Mouse (Mus musculus) embryonic facial prominence, embryonic 14.5 days (tissue): ENCODE data around the gene Galt. TPM values are rescaled to one million over a fixed set of nuclear protein-coding genes. Genes with fewer than 3 reads are reported as not detected.

Experiments used
- ATAC-seq: fragments of 200-750 bp; cut with Nextera tagmentation; 2 replicates; pipeline ENCODE4 v1.8.0; 2017; ENCODE audit warnings: low read depth, moderate number of reproducible peaks, moderate TSS enrichment
- DNase-seq: peaks from one replicate; pipeline ENCODE4 v3.0.0-alpha.2; 2015; ENCODE audit warnings: low spot score
- H3K27ac ChIP-seq: fragments of 300-500 bp; sonication (generic); replicated peaks from 2 replicates; pipeline ENCODE4 v1.5.1; 2014; ENCODE audit warnings: low read depth, mild to moderate bottlenecking, low read length, moderate library complexity
- H3K27me3 ChIP-seq: fragments of 300-500 bp; sonication (generic); replicated peaks from 2 replicates; pipeline ENCODE4 v1.6.1; 2014; ENCODE audit warnings: low read length; ENCODE audit not compliant: control insufficient read depth, insufficient read depth
- H3K36me3 ChIP-seq: fragments of 300-500 bp; sonication (generic); 2 replicates; pipeline ENCODE4 v1.6.1; 2014; ENCODE audit warnings: low read length, mixed read lengths; ENCODE audit not compliant: control insufficient read depth, insufficient read depth
- H3K4me1 ChIP-seq: fragments of 300-500 bp; sonication (generic); 2 replicates; pipeline ENCODE4 v1.6.1; 2014; ENCODE audit warnings: antibody characterized with exemption, low read length; ENCODE audit not compliant: control insufficient read depth, insufficient read depth
- H3K4me2 ChIP-seq: fragments of 300-500 bp; sonication (generic); 2 replicates; pipeline ENCODE4 v1.6.1; 2014; ENCODE audit warnings: low read depth, mild to moderate bottlenecking, low read length, moderate library complexity, mixed read lengths
- H3K4me3 ChIP-seq: fragments of 300-500 bp; sonication (generic); 2 replicates; pipeline ENCODE4 v1.5.1; 2014; ENCODE audit warnings: low read depth, mild to moderate bottlenecking, low read length
- H3K9ac ChIP-seq: fragments of 300-500 bp; sonication (generic); 2 replicates; pipeline ENCODE4 v1.6.1; 2014; ENCODE audit warnings: low read depth, mild to moderate bottlenecking, low read length, moderate library complexity, mixed read lengths
- H3K9me3 ChIP-seq: fragments of 300-500 bp; sonication (generic); 2 replicates; pipeline ENCODE4 v1.6.1; 2016; ENCODE audit warnings: low read length; ENCODE audit not compliant: control insufficient read depth
- WGBS: fragments of 180-500 bp; shearing (Covaris S2); extraction: QIAGEN DNeasy Blood & Tissue Kit; methylation state at CpG from one replicate; pipeline ENCODE4 v1.1.7; 2014; 5-methylcytosine and 5-hydroxymethylcytosine counted together
- polyA plus RNA-seq: library from polyadenylated mRNA; unstranded; fragments of >200 nt; fragmentation: Nextera tagmentation; extraction: Ambion mirVana; gene quantifications from 2 replicates; pipeline ENCODE4 v1.2.1, GENCODE M21; 2014

Galt gene
- polyA plus RNA-seq, 1 experiment from 2014 or later, result 35.1 TPM

- DNase-seq (peak; percentile 79), ATAC-seq (peak; percentile 68)
- H3K9ac ChIP-seq, result peak within 1 kb of the TSS; percentile 89
- H3K4me3 ChIP-seq, result peak within 1 kb of the TSS; percentile 70
- H3K27ac ChIP-seq, result peak within 1 kb of the TSS; percentile 36
- H3K4me1 ChIP-seq, result peaks cover 17% of the 10 kb centered on the region
- no peaks in the 10 kb centered on the region for H3K9me3 ChIP-seq
- peak within 1 kb of the TSS; percentile 78 for H3K4me2 ChIP-seq
- no peaks in the 10 kb centered on the region for H3K27me3 ChIP-seq
- under 1% methylated on average over 48 of the region's 61 CpGs for WGBS
- H3K36me3 ChIP-seq, result peaks cover 19% of the 10 kb centered on the region; the same call in 1 of the 2 replicates
Measured at GRCm38 (mm10) chr4:41713197-41714067, 41.6 kb upstream of the Galt start, which contains the start of gene Rpp25l. Gene Rpp25l (minus strand): TSS chr4:41713534.

GRCm38 (mm10) chr4:41714276-41714675 lies 40.8 kb upstream of the Galt start:
- 0 out of 2 replicates have a peak, but pooled peaks have one; percentile 20 for ATAC-seq
- peaks cover 17% of the 10 kb centered on the region for H3K4me1 ChIP-seq
- 7% methylated on average over 8 of the region's 8 CpGs for WGBS
- no peak overlapping the region for H3K9ac ChIP-seq
- H3K4me3 ChIP-seq, result peak overlapping the region; percentile 70
- H3K27me3 ChIP-seq, result no peaks in the 10 kb centered on the region
- peak; percentile 86 for DNase-seq
- peaks cover 27% of the 10 kb centered on the region; the same call in 1 of the 2 replicates for H3K36me3 ChIP-seq
- no peak overlapping the region for H3K27ac ChIP-seq
- H3K4me2 ChIP-seq, result peak overlapping the region; percentile 78
- H3K9me3 ChIP-seq, result no peaks in the 10 kb centered on the region

GRCm38 (mm10) chr4:41715082-41715481 lies 39.9 kb upstream of the Galt start:
- peaks cover 17% of the 10 kb centered on the region for H3K4me1 ChIP-seq
- WGBS, result 76% methylated on average over 8 of the region's 8 CpGs
- peaks cover 35% of the 10 kb centered on the region; the same call in 1 of the 2 replicates for H3K36me3 ChIP-seq
- no peaks in the 10 kb centered on the region for H3K27me3 ChIP-seq
- no peak overlapping the region for H3K27ac ChIP-seq
- ATAC-seq, result no peak
- H3K4me2 ChIP-seq, result no peak overlapping the region
- H3K9ac ChIP-seq, result no peak overlapping the region
- H3K4me3 ChIP-seq, result no peak overlapping the region
- no peak for DNase-seq
- H3K9me3 ChIP-seq, result no peaks in the 10 kb centered on the region

GRCm38 (mm10) chr4:41715596-41715995 lies 39.4 kb upstream of the Galt start:
- H3K9ac ChIP-seq, result no peak overlapping the region
- no peak overlapping the region for H3K4me3 ChIP-seq
- DNase-seq, result no peak
- H3K9me3 ChIP-seq, result no peaks in the 10 kb centered on the region
- 84% methylated on average over 5 of the region's 5 CpGs for WGBS
- no peak overlapping the region for H3K4me2 ChIP-seq
- no peaks in the 10 kb centered on the region for H3K27me3 ChIP-seq
- ATAC-seq, result no peak
- peaks cover 17% of the 10 kb centered on the region for H3K4me1 ChIP-seq
- H3K27ac ChIP-seq, result no peak overlapping the region
- peaks cover 33% of the 10 kb centered on the region; the same call in 1 of the 2 replicates for H3K36me3 ChIP-seq

GRCm38 (mm10) chr4:41716834-41717233 lies 38.2 kb upstream of the Galt start:
- ATAC-seq, result no peak
- H3K9ac ChIP-seq, result peak overlapping the region; percentile 17; the same call in 1 of the 2 replicates
- H3K9me3 ChIP-seq, result no peaks in the 10 kb centered on the region
- DNase-seq, result peak; percentile 73
- peaks cover 12% of the 10 kb centered on the region for H3K4me1 ChIP-seq
- H3K36me3 ChIP-seq, result peaks cover 27% of the 10 kb centered on the region; the same call in 1 of the 2 replicates
- no peak overlapping the region for H3K4me3 ChIP-seq
- no peaks in the 10 kb centered on the region for H3K27me3 ChIP-seq
- H3K4me2 ChIP-seq, result no peak overlapping the region
- H3K27ac ChIP-seq, result peak overlapping the region; percentile 25; the same call in 1 of the 2 replicates
- 36% methylated on average over 6 of the region's 6 CpGs for WGBS

- Histone ChIP-seq H3K27ac (no peak within 1 kb of the TSS), H3K4me2 (peak within 1 kb of the TSS; percentile 75), H3K27me3 (peaks cover 42% of the 10 kb centered on the region), H3K4me3 (peak within 1 kb of the TSS; percentile 65), H3K36me3 (peaks cover 21% of the 10 kb centered on the region; the same call in 1 of the 2 replicates), H3K4me1 (peaks cover 7% of the 10 kb centered on the region; the same call in 1 of the 2 replicates), H3K9ac (peak within 1 kb of the TSS; percentile 81), H3K9me3 (no peaks in the 10 kb centered on the region)
- peak; percentile 99 for DNase-seq
- WGBS, result under 1% methylated on average over 27 of the region's 27 CpGs
- peak; percentile 96 for ATAC-seq
Measured at GRCm38 (mm10) chr4:41722918-41723351, 32.1 kb upstream of the Galt start, which contains the start of gene Dctn3. Gene Dctn3 (minus strand): TSS chr4:41723170.

GRCm38 (mm10) chr4:41726826-41727621 lies 28.0 kb upstream of the Galt start:
- Histone ChIP-seq H3K27ac (no peak overlapping the region), H3K9ac (no peak overlapping the region), H3K27me3 (peaks cover 79% of the 10 kb centered on the region), H3K36me3 (no peaks in the 10 kb centered on the region), H3K4me2 (no peak overlapping the region), H3K4me3 (no peak overlapping the region), H3K9me3 (no peaks in the 10 kb centered on the region), H3K4me1 (peaks cover 10% of the 10 kb centered on the region)
- ATAC-seq (no peak), DNase-seq (no peak)
- 19% methylated on average over 20 of the region's 20 CpGs for WGBS
